Mouse (Mus musculus): ENCODE results near the gene Zfp609. TPM values are rescaled to one million over a fixed set of nuclear protein-coding genes. Genes with fewer than 3 reads are reported as not detected.

Gene Zfp609
- polyA plus RNA-seq, 1 experiment from 2014 or later = 1.7 TPM

DNA sequence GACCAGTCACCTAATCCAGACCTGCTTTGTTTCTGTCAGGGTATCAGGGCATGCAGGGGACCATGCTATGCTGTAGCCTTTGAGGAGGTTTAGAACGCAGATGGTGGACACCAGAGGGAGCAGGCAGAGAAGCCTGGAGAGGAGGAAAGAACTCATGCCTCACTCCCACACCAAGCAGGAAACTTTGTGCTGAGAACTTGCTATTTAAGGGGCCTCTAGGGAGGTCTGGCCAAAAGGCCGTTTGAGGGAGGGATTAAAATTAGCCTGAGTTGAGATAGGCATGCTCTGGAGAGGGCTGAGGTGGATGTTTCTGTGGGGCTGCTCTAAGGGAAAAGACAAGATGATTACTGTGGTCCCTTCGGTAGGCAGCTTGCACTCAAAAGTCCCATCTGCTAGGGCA is 181.4 kb downstream of the Zfp609 start:
- Histone ChIP-seq H3K4me2 (no peak overlapping the region), H3K4me3 (replicated peaks) (no peak overlapping the region), H3K27me3 (peaks cover under 1% of the 10 kb centered on the region; the same call in 1 of the 2 replicates), H3K36me3 (no peaks in the 10 kb centered on the region), H3K9me3 (replicated peaks) (no peaks in the 10 kb centered on the region), H3K4me1 (replicated peaks) (peaks cover 11% of the 10 kb centered on the region), H3K27ac (no peak overlapping the region), H3K9ac (no peak overlapping the region)
- ATAC-seq (ENCODE audit: low read depth) = no peak
- WGBS (ENCODE audit: insufficient replicate concordance) = 26% methylated on average over 3 of the region's 3 CpGs
- DNase-seq = no peak

- Histone ChIP-seq H3K9ac (no peak overlapping the region), H3K9me3 (replicated peaks) (no peaks in the 10 kb centered on the region), H3K4me2 (no peak overlapping the region), H3K36me3 (no peaks in the 10 kb centered on the region), H3K4me1 (replicated peaks) (peaks cover 8% of the 10 kb centered on the region), H3K27me3 (peaks cover 8% of the 10 kb centered on the region; the same call in 1 of the 2 replicates), H3K27ac (no peak overlapping the region), H3K4me3 (replicated peaks) (no peak overlapping the region)
- WGBS (ENCODE audit: insufficient replicate concordance) = 74% methylated on average over 4 of the region's 4 CpGs
- no peak for ATAC-seq (ENCODE audit: low read depth)
- no peak for DNase-seq
These were observed 182.4 kb downstream of the Zfp609 start for GRCm38 (mm10) chr9:65644960-65645359.

GRCm38 (mm10) chr9:65642546-65642945 is 184.8 kb downstream of the Zfp609 start:
- Histone ChIP-seq H3K4me1 (replicated peaks) (peaks cover 6% of the 10 kb centered on the region; the same call in 1 of the 2 replicates), H3K27me3 (peaks cover 13% of the 10 kb centered on the region; the same call in 1 of the 2 replicates), H3K9ac (no peak overlapping the region), H3K4me2 (no peak overlapping the region), H3K4me3 (replicated peaks) (no peak overlapping the region), H3K9me3 (replicated peaks) (no peaks in the 10 kb centered on the region), H3K36me3 (no peaks in the 10 kb centered on the region), H3K27ac (no peak overlapping the region)
- ATAC-seq (ENCODE audit: low read depth) (no peak), DNase-seq (no peak)

Other genes starting within 250 kb of the Zfp609 start
- 24.2 and 31.6 TPM in 2 replicates for gene Plekho2, start 247.5 kb downstream of the Zfp609 start, polyA plus RNA-seq (2015; fragmentation: Nextera tagmentation; extraction: Ambion mirVana)
- gene Pif1, start 240.4 kb downstream of the Zfp609 start, polyA plus RNA-seq (2015; fragmentation: Nextera tagmentation; extraction: Ambion mirVana) = 11.0 and 13.8 TPM in 2 replicates
- gene Rbpms2, start 197.9 kb downstream of the Zfp609 start, polyA plus RNA-seq (2015; fragmentation: Nextera tagmentation; extraction: Ambion mirVana) = 12.6 and 15.4 TPM in 2 replicates
- 49.6 and 54.3 TPM in 2 replicates for gene Oaz2, start 159.6 kb downstream of the Zfp609 start, polyA plus RNA-seq (2015; fragmentation: Nextera tagmentation; extraction: Ambion mirVana)
- 121 and 141 TPM in 2 replicates for gene Pclaf, start 62.7 kb upstream of the Zfp609 start, polyA plus RNA-seq (2015; fragmentation: Nextera tagmentation; extraction: Ambion mirVana)
- gene Trip4, start 81.2 kb upstream of the Zfp609 start, polyA plus RNA-seq (2015; fragmentation: Nextera tagmentation; extraction: Ambion mirVana) = 12.4 and 14.4 TPM in 2 replicates
- 3.6 and 4.2 TPM in 2 replicates for gene Csnk1g1, start 81.4 kb upstream of the Zfp609 start, polyA plus RNA-seq (2015; fragmentation: Nextera tagmentation; extraction: Ambion mirVana)
- gene Ppib, start 232.7 kb upstream of the Zfp609 start, polyA plus RNA-seq (2015; fragmentation: Nextera tagmentation; extraction: Ambion mirVana) = 380 and 383 TPM in 2 replicates
- gene Snx22, start 242.2 kb upstream of the Zfp609 start, polyA plus RNA-seq (2015; fragmentation: Nextera tagmentation; extraction: Ambion mirVana) = 29.2 and 31.4 TPM in 2 replicates